Mouse (Mus musculus) common myeloid progenitor, adult 5-6 weeks (primary cell): ENCODE results near the gene Gm5089. TPM values are rescaled to one million over a fixed set of nuclear protein-coding genes. Genes with fewer than 3 reads are reported as not detected.

Experiments used
- ATAC-seq: replicated peaks from 2 replicates; pipeline ENCODE4 v1.8.0; 2016; ENCODE audit warnings: low read depth, mild to moderate bottlenecking, moderate TSS enrichment, inconsistent platforms; ENCODE audit not compliant: poor library complexity, severe bottlenecking
- total RNA-seq: library from RNA; stranded (forward); fragments of 200-1000, 187-1606 nt; gene quantifications from 2 replicates; pipeline ENCODE4 v1.2.3, GENCODE M21; 2017

Gm5089 gene
- total RNA-seq, 1 experiment from 2014 or later = not detected

GRCm38 (mm10) chr14:122393119-122393518 lies 57.8 kb downstream of the Gm5089 start:
- ATAC-seq = no peak

GRCm38 (mm10) chr14:122390935-122391334 lies 60.0 kb downstream of the Gm5089 start:
- no peak for ATAC-seq

- no peak for ATAC-seq
Observed at GRCm38 (mm10) chr14:122389684-122390370, 61.1 kb downstream of the Gm5089 start.

GRCm38 (mm10) chr14:122388431-122389031 lies 62.4 kb downstream of the Gm5089 start:
- no peak for ATAC-seq

- no peak for ATAC-seq
Observed at GRCm38 (mm10) chr14:122387781-122388180, 63.1 kb downstream of the Gm5089 start.

- no peak for ATAC-seq
Observed at GRCm38 (mm10) chr14:122386281-122387130, 64.4 kb downstream of the Gm5089 start.

GRCm38 (mm10) chr14:122385758-122386157 lies 65.2 kb downstream of the Gm5089 start:
- no peak for ATAC-seq

GRCm38 (mm10) chr14:122385238-122385534 lies 65.7 kb downstream of the Gm5089 start:
- no peak for ATAC-seq

Other genes with a start within 250 kb of the Gm5089 start
- not detected in 2 replicates for gene Zic5, start 14.6 kb upstream of the Gm5089 start, total RNA-seq
- not detected in 2 replicates for gene Zic2, start 24.3 kb upstream of the Gm5089 start, total RNA-seq
- not detected in 2 replicates for gene Gm10837, start 39.5 kb upstream of the Gm5089 start, total RNA-seq
- 52.9 and 118 TPM in 2 replicates for gene Pcca, start 83.2 kb upstream of the Gm5089 start, total RNA-seq